Mouse (Mus musculus) adrenal gland, adult 18-20 months (tissue): Measurements from ENCODE around the gene Abhd6. TPM values are rescaled to one million over a fixed set of nuclear protein-coding genes. Genes with fewer than 3 reads are reported as not detected.

Experiments
- DNase-seq, 2 experiments: peaks; one replicate each; pipeline ENCODE4 v3.0.0; 2021 to 2022; ENCODE audit warnings: low spot score in 2 of 2
- long read RNA-seq, 2 experiments: library from polyadenylated mRNA; stranded (forward); transcript quantifications; one replicate each; pipeline ENCODE4 v2.0.0; 2021
- total RNA-seq, 2 experiments: library from RNA; stranded (reverse); gene quantifications; 1 replicate in 1 of 2; 2 replicates in 1 of 2; pipeline ENCODE4 v1.2.3; 2021

The Abhd6 gene
- 10 to 100 TPM; 51.9 to 92.9 TPM for total RNA-seq
- long read RNA-seq, experiment 1, transcript Abhd6-201 (9 exons, 1,401 nt) = minor isoform, 7 of 44 reads
- long read RNA-seq, experiment 1, transcript Abhd6-202 (9 exons, 2,226 nt) = major isoform, 34 of 44 reads
- long read RNA-seq, experiment 1, partial matches to known transcripts = 2 of 44 reads
- long read RNA-seq, experiment 1, other reads (novel, unspliced or antisense) = 1 of 44 reads
- long read RNA-seq, experiment 2, transcript Abhd6-203 (8 exons, 1,958 nt) = minor isoform, 6 of 276 reads
- long read RNA-seq, experiment 2, transcript Abhd6-201 (9 exons, 1,401 nt) = minor isoform, 10 of 276 reads
- long read RNA-seq, experiment 2, transcript Abhd6-202 (9 exons, 2,226 nt) = major isoform, 201 of 276 reads
- long read RNA-seq, experiment 2, partial matches to known transcripts = 37 of 276 reads
- long read RNA-seq, experiment 2, other reads (novel, unspliced or antisense) = 22 of 276 reads

- DNase-seq = peak; percentile 83 to 89
Measured at GRCm38 (mm10) chr14:8002432-8003092, at the start of gene Abhd6. Gene Abhd6, plus strand, starts transcription at chr14:8002902.

GRCm38 (mm10) chr14:7954071-7954471 is 48.6 kb upstream of the Abhd6 start:
- DNase-seq = no peak

GRCm38 (mm10) chr14:7956427-7956826 is 46.3 kb upstream of the Abhd6 start:
- no peak for DNase-seq

- no peak for DNase-seq
Measured at GRCm38 (mm10) chr14:7957049-7957448, 45.7 kb upstream of the Abhd6 start, which contains the start of gene Gm45521. Gene Gm45521, plus strand, starts transcription at chr14:7957288.

DNA sequence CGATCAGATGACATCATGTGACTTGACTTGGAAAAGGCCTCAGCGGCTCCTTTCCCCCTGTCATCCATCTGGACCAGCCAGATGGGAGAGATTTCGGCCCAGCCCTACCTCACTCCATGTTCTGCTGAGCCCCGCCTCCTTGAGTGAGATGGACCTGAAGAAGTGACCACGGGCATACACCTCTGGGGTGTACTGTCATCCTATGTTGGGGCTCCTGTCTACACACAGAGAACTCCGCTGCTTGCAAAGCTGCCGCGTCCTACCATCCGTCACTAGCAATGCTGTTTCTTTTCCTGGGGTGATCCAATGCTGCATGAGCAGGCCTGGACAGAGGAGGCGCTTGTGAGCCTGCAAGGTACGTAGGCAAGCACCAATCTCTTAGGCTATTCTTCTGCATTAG is 42.1 kb upstream of the Abhd6 start:
- DNase-seq = no peak

- DNase-seq = no peak
Measured at GRCm38 (mm10) chr14:7961714-7962113, 41.0 kb upstream of the Abhd6 start.

DNA sequence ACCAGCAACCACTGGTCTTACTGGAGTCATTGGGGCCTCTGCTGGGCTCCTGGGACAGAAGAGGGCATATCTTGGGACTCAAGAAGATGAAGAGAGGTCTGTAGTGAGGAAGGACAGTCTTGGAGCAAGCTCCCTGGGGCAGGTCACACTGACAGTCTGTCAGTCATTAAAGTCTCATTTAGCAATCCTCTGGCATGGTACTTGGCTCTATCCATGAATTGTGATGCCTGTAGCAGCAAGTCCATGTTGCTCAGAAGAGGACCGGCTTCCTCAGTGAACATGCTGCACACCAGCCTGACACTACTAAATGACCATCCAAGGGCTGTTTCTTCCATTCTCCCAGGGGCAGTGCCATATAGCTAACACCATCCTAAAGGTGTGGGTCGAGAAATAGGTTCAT is 40.1 kb upstream of the Abhd6 start:
- no peak for DNase-seq

DNA sequence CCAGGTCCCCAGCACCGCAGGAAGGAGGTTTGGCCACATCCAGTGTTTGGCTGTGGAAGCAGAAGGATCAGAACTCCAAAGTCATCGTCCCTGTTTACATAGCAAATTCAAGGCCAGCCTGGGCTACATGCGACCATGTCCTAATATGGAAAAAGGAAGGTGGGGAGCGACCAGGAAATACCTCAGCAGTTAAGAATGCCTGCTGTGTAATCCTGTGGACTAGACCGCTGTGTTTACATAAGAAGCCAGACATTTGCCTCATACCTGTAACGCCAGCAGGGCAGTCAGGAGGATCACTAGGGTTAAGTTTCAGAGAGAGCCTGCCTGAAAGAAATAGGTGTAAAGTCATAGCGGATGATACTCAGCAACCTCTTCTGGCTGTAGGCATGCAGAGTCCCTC is 39.5 kb upstream of the Abhd6 start:
- no peak for DNase-seq

- DNase-seq = peak; percentile 48 to 75
Measured at GRCm38 (mm10) chr14:7964219-7964889, 38.3 kb upstream of the Abhd6 start.

DNA sequence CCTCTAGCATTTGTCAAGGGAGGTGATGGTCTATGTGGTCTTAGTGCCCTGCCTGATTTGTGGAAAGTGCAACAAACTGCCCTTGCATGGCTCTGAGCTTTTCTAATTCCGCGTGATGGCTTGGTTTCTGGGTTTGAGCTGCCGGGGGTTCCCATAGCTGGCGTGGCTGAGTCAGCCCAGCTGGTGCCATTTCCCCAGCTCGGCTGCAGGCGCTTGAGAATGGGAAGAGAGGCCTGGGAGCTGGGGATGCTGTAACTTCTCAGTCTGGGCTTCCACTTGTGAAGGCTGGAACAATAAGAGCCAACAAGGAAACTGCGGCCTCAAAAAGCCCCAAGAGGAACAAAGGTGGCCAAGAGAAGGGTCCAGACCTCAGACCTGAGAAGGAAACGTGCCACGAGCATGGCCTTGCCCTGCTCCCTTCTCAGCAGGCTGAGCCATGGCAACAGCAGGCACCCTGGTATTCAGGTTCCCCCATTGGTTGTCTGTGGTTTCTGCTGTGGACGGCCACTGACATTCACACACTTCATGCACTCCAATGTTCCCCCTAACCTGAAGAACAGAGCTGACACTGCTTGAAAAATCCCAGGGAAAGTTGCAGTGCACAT is 30.7 kb upstream of the Abhd6 start:
- no peak for DNase-seq

GRCm38 (mm10) chr14:7974643-7975042 is 28.1 kb upstream of the Abhd6 start:
- no peak for DNase-seq

- DNase-seq = no peak
Measured at GRCm38 (mm10) chr14:7975177-7975576, 27.5 kb upstream of the Abhd6 start.

DNA sequence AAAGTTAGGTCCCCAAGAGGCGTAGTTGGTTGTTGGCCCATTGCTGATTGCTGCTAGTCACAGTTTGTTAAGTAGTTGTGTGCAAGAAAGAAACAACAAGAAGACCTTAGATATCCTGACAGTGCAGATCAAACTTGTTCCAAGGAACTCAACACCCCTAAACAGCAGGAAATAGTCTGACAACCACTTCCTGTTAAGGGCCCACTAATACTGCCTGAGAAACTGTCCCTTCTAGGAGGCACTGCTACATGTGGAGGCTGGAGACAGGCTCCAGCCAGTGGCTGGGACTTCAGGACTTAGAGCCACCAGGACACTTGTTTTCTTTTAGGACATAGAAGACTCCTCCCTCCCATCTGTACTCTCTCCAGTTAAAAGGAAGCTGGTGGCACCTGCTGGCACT is 25.2 kb upstream of the Abhd6 start:
- DNase-seq = no peak

DNA sequence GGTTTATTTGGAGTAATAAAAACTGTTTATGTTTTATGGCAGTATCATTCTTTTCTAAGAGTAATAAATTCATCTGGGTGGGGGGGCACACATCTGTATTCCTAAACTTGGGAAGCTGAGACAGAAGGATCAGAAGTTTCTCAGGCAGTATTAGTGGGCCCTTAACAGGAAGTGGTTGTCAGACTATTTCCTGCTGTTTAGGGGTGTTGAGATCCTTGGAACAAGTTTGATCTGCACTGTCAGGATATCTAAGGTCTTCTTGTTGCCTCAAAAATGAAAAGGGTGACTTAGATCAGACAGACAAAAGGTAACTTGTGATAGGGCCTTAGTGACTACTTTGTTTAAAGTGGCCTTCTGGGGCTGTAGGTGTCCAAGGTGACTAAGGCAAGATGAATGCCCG is 24.5 kb upstream of the Abhd6 start:
- no peak for DNase-seq

- no peak for DNase-seq
Measured at GRCm38 (mm10) chr14:7981226-7981625, 21.5 kb upstream of the Abhd6 start.

GRCm38 (mm10) chr14:7986913-7987312 is 15.8 kb upstream of the Abhd6 start:
- DNase-seq = no peak

GRCm38 (mm10) chr14:7989371-7989770 is 13.3 kb upstream of the Abhd6 start:
- no peak for DNase-seq

GRCm38 (mm10) chr14:7989961-7990360 is 12.7 kb upstream of the Abhd6 start:
- no peak for DNase-seq

DNA sequence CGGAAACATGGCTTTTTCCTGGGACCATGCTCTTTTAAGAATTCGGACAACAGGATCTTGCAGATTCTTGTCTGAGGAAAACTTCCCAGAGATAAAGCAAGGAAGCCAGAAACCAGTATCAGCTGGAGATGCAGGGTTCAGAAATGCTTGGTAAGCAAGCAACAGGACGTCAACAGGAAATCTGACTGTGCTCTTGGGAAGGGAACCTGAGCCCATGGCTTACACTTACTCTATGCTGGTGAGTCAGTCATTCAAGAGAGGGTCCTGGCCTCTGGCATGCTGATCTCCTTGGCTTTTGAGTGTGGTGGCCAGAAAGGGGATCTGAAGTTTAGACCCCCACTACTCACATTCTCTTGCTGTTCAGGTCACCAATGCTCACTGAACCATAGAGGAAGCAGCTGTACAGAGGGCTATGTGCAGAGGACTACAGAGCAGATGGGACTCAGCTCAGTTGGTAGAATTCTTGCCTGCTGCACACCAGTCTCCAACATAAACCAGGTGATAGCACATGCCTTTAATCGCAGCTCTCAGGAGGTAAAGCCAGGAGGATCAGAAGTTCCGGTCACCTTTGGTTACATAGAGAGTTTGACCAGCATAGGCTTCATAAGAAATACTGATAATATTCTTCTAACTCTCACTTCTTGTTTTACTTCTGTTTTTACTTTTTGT is 11.5 kb upstream of the Abhd6 start:
- DNase-seq = no peak

DNA sequence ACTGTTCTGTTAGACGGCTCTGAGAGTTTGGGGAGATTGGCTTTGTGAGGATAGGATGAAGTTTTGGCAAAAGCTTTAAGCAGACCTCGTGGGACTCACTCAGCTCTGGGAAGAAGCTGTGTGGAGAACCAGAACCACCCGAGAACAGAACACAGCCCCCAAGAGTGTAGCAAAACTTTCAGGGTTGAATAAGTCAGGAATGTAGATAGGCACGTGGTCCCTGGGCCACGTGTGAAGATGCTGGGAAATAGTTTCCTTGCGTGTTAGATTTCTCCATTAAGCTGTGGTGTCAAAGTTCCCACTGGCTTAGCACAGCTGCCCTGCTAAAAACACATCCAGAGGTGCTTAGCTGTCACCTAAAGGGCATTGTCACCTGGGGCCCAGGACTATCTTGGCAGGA is 10.5 kb upstream of the Abhd6 start:
- DNase-seq = no peak

- no peak for DNase-seq
Measured at GRCm38 (mm10) chr14:7994271-7994767, 8.4 kb upstream of the Abhd6 start, which contains the start of gene Dnase1l3. Gene Dnase1l3, minus strand, starts transcription at chr14:7994573.
